Mouse (Mus musculus) bone marrow, adult 2 months (tissue): ENCODE measurements around the gene Fbh1.

Source experiments
- CTCF ChIP-seq: fragments of 200-500 bp; IDR thresholded peaks from 2 replicates; pipeline ENCODE4 v1.5.1; 2011; ENCODE audit warnings: low read length, control low read depth; ENCODE audit not compliant: control insufficient read depth, insufficient read depth
- POLR2A ChIP-seq: fragments of 200-500 bp; IDR thresholded peaks from 2 replicates; pipeline ENCODE4 v1.6.1; 2011; ENCODE audit warnings: low read depth, mild to moderate bottlenecking, control low read depth, low read length, borderline replicate concordance; ENCODE audit not compliant: control insufficient read depth

- TF ChIP-seq POLR2A = no peak
- TF ChIP-seq CTCF = no peak
Observed at GRCm38 (mm10) chr2:11706746-11707065, 70.7 kb downstream of the Fbh1 start.
